Mouse (Mus musculus): ENCODE measurements around the gene Gm45021. TPM values are rescaled to one million over a fixed set of nuclear protein-coding genes. Genes with fewer than 3 reads are reported as not detected.

Gm45021 gene
- polyA plus RNA-seq, 1 experiment from 2014 or later = not detected

GRCm38 (mm10) chr6:48553819-48554218 lies 35.6 kb upstream of the Gm45021 start:
- DNase-seq (ENCODE audit: low read depth, low spot score) (no peak), ATAC-seq (no peak)
- POLR2A ChIA-PET = interaction anchor here (1.5 kb wide), 1 partner anchor 40 kb away, joined by 3 read pairs; the partner anchor contains the start of genes Gm44965 and Repin1
- peaks cover 4% of the 10 kb centered on the region for H3K27me3 ChIP-seq
- TF ChIP-seq CTCF (IDR thresholded peaks at IDR 0.05) = no peak
- in situ Hi-C loops (cut with MboI; ENCODE audit: low pct_unique_long_range_greater_than_20kb) = no loop called here
- CTCF ChIA-PET = interaction anchor here (1.3 kb wide), 1 partner anchor 92 kb away, joined by 4 read pairs; no protein-coding TSS in a partner anchor

- ChIA-PET POLR2A (interaction anchor here (0.6 to 1.5 kb wide), 4 partner anchors 24 to 42 kb away, joined by 3 to 5 read pairs (median 3); partner anchors contain the start of genes Gm44965 and Repin1), CTCF (interaction anchor here (1.3 kb wide), 1 partner anchor 91 kb away, joined by 4 read pairs; no protein-coding TSS in a partner anchor)
- in situ Hi-C loops (cut with MboI; ENCODE audit: low pct_unique_long_range_greater_than_20kb) = no loop called here
- peaks cover 4% of the 10 kb centered on the region for H3K27me3 ChIP-seq
- DNase-seq (ENCODE audit: low read depth, low spot score) = no peak
- ATAC-seq = peak; percentile 59
- no peak for TF ChIP-seq CTCF (IDR thresholded peaks at IDR 0.05)
Observed at GRCm38 (mm10) chr6:48554280-48555103, 34.9 kb upstream of the Gm45021 start, which contains the start of gene Lrrc61. Lrrc61 (plus strand) TSS chr6:48554796.

GRCm38 (mm10) chr6:48555104-48555890 lies 34.1 kb upstream of the Gm45021 start:
- DNase-seq (ENCODE audit: low read depth, low spot score) (no peak), ATAC-seq (peak; percentile 41)
- in situ Hi-C loops (cut with MboI; ENCODE audit: low pct_unique_long_range_greater_than_20kb) = no loop called here
- H3K27me3 ChIP-seq = peaks cover 4% of the 10 kb centered on the region
- POLR2A ChIA-PET = interaction anchor here (0.6 to 1.1 kb wide), 4 partner anchors 23 to 131 kb away, joined by 3 to 5 read pairs (median 3); partner anchors contain the start of genes Gm44965 and Repin1
- CTCF ChIA-PET = interaction anchor here (0.8 to 1.6 kb wide), 2 partner anchors 27 to 38 kb away, joined by 4 read pairs; partner anchors contain the start of genes Gm44965 and Repin1
- no peak for TF ChIP-seq CTCF (IDR thresholded peaks at IDR 0.05)

GRCm38 (mm10) chr6:48555956-48556355 lies 33.5 kb upstream of the Gm45021 start:
- no peak for DNase-seq (ENCODE audit: low read depth, low spot score)
- CTCF ChIA-PET = interaction anchor here (0.8 to 1.6 kb wide), 2 partner anchors 26 to 38 kb away, joined by 4 read pairs; partner anchors contain the start of genes Gm44965 and Repin1
- ATAC-seq = no peak
- no peak for TF ChIP-seq CTCF (IDR thresholded peaks at IDR 0.05)
- POLR2A ChIA-PET = interaction anchor here (0.6 kb wide), 1 partner anchor 131 kb away, joined by 3 read pairs; no protein-coding TSS in a partner anchor
- in situ Hi-C loops (cut with MboI; ENCODE audit: low pct_unique_long_range_greater_than_20kb) = no loop called here
- H3K27me3 ChIP-seq = peaks cover 4% of the 10 kb centered on the region

GRCm38 (mm10) chr6:48565693-48566310 lies 23.6 kb upstream of the Gm45021 start:
- no peak for ATAC-seq
- ChIA-PET POLR2A (interaction anchor here (0.6 to 1.0 kb wide), 2 partner anchors 61 to 1167 kb away, joined by 3 read pairs; partner anchors contain the start of gene AI854703), CTCF (interaction anchor here (1.0 kb wide), 1 partner anchor 81 kb away, joined by 4 read pairs; the partner anchor contains the start of gene Gimap8)
- no peaks in the 10 kb centered on the region for H3K27me3 ChIP-seq
- no peak for TF ChIP-seq CTCF (IDR thresholded peaks at IDR 0.05)
- no peak for DNase-seq (ENCODE audit: low read depth, low spot score)
- in situ Hi-C loops (cut with MboI; ENCODE audit: low pct_unique_long_range_greater_than_20kb) = no loop called here

- in situ Hi-C loops (cut with MboI; ENCODE audit: low pct_unique_long_range_greater_than_20kb) = no loop called here
- CTCF ChIA-PET = interaction anchor here (1.0 kb wide), 1 partner anchor 81 kb away, joined by 4 read pairs; the partner anchor contains the start of gene Gimap8
- POLR2A ChIA-PET = interaction anchor here (0.6 to 1.0 kb wide), 2 partner anchors 60 to 1167 kb away, joined by 3 read pairs; partner anchors contain the start of gene AI854703
- DNase-seq (ENCODE audit: low read depth, low spot score) = no peak
- no peak for TF ChIP-seq CTCF (IDR thresholded peaks at IDR 0.05)
- no peak for ATAC-seq
- H3K27me3 ChIP-seq = no peaks in the 10 kb centered on the region
Observed at GRCm38 (mm10) chr6:48566312-48566711, 23.1 kb upstream of the Gm45021 start.

- TF ChIP-seq CTCF (IDR thresholded peaks at IDR 0.05) = no peak
- ChIA-PET CTCF (interaction anchor here (1.2 to 1.3 kb wide), 2 partner anchors 11 to 60 kb away, joined by 3 to 4 read pairs; no protein-coding TSS in a partner anchor), POLR2A (no interaction called here)
- peak; percentile 4 for ATAC-seq
- in situ Hi-C loops (cut with MboI; ENCODE audit: low pct_unique_long_range_greater_than_20kb) = no loop called here
- no peaks in the 10 kb centered on the region for H3K27me3 ChIP-seq
- no peak for DNase-seq (ENCODE audit: low read depth, low spot score)
Observed at GRCm38 (mm10) chr6:48568036-48568984, 21.1 kb upstream of the Gm45021 start.

GRCm38 (mm10) chr6:48569065-48569807 lies 20.2 kb upstream of the Gm45021 start:
- TF ChIP-seq CTCF (IDR thresholded peaks at IDR 0.05) = no peak
- ATAC-seq = no peak
- in situ Hi-C loops (cut with MboI; ENCODE audit: low pct_unique_long_range_greater_than_20kb) = no loop called here
- no peak for DNase-seq (ENCODE audit: low read depth, low spot score)
- ChIA-PET POLR2A (interaction anchor here (0.9 kb wide), 1 partner anchor 9 kb away, joined by 3 read pairs; no protein-coding TSS in a partner anchor), CTCF (interaction anchor here (1.1 to 1.3 kb wide), 2 partner anchors 11 kb away, joined by 3 to 4 read pairs; no protein-coding TSS in a partner anchor)
- no peaks in the 10 kb centered on the region for H3K27me3 ChIP-seq

Measured in Patski (cell line).